Mouse (Mus musculus): ENCODE results near the gene Hsf2bp. TPM values are rescaled to one million over a fixed set of nuclear protein-coding genes. Genes with fewer than 3 reads are reported as not detected.

Gene Hsf2bp
- polyA plus RNA-seq, 1 experiment from 2014 or later = 0.56 TPM

DNA sequence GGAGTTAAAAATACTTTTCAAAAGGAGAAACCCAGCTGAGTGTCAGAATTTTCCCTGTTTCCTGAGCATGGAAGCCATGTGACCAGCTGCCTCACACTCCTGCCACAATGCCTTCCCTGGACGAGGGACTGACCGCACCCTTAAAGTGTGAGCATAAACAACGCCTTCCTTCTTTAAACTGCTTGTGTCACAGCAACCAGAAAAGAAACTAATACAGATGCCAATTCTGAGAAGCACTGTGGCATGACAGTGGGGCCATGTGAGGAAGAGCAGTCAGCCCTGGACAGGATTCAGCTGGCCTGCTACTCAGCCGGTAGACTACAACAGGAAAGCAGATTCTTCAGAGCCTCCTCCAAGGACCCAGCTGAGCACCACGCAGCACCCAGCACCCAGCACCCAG is 29.3 kb downstream of the Hsf2bp start:
- H3K27me3 ChIP-seq = no peaks in the 10 kb centered on the region
- H3K4me1 ChIP-seq = no peaks in the 10 kb centered on the region
- no peak for ATAC-seq (ENCODE audit: insufficient number of reproducible peaks, insufficient read depth, low FRiP score, low TSS enrichment, low read depth)
- H3K4me2 ChIP-seq = no peak overlapping the region
- H3K9ac ChIP-seq = no peak overlapping the region
- WGBS = 84% methylated on average over 5 of the region's 5 CpGs
- H3K4me3 ChIP-seq = no peak overlapping the region
- H3K9me3 ChIP-seq = no peaks in the 10 kb centered on the region
- H3K36me3 ChIP-seq = no peaks in the 10 kb centered on the region
- no peak overlapping the region for H3K27ac ChIP-seq

DNA sequence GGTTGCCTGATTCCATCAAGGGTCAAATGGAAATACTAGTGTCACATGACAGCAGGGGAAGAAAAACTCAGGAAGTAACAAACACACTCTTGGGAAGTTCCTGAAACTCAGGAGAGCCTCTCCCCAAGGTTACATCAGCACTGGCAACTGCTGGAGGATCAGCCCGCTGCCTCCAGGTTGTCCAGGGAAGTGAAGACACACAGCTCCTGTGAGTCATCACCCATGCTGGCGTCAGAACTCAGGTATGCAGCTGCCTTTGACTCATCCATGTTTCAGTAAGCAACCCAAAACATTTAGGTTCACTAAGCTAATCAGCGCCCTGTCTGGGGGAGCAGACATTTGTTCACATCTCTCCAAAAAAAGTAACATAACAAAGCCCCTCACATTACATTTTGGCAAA is 32.9 kb downstream of the Hsf2bp start:
- no peak overlapping the region for H3K27ac ChIP-seq
- no peak overlapping the region for H3K4me2 ChIP-seq
- no peaks in the 10 kb centered on the region for H3K27me3 ChIP-seq
- ATAC-seq (ENCODE audit: insufficient number of reproducible peaks, insufficient read depth, low FRiP score, low TSS enrichment, low read depth) = no peak
- H3K9me3 ChIP-seq = no peaks in the 10 kb centered on the region
- WGBS = 89% methylated on average over 3 of the region's 3 CpGs
- H3K36me3 ChIP-seq = no peaks in the 10 kb centered on the region
- no peak overlapping the region for H3K9ac ChIP-seq
- no peaks in the 10 kb centered on the region for H3K4me1 ChIP-seq
- H3K4me3 ChIP-seq = no peak overlapping the region

DNA sequence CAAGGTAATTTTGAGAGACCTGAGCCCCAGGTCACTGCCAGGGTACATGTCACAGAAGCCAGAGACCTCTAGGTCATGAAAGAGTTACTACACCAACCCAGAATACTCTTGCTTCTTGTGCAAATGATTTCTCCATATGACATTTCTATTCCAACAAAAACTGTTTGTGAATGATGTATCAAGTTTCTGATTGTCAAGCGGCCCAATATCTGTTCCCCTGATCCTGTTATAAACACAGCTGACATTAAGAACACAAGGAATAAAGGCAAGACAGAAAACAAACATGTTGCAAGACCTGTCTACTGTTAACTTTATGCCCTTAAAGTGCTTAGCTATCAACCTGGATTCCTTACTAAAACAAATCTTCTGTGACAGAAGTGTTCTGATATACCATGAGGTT is 37.8 kb downstream of the Hsf2bp start:
- Histone ChIP-seq H3K27ac (no peak overlapping the region), H3K4me3 (no peak overlapping the region)

DNA sequence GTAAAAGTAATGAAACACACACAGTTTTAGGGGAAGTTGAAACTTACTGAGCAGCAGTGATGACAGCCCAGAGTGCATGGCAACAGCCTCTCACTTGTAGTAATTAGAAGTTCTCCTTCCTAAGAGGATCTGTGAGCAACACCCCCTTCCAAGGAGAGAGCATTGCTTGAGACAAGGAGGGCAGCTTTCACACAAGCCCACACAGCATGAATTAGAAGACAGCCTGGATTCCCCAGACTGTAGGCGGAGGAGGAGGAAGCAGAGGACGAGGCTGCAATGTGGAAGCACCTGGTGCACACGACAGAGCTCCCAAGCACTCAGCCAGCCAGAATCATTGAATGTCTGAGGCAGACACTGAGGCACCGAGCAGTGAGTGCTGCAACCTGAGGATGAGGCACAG is 39.8 kb downstream of the Hsf2bp start:
- Histone ChIP-seq H3K4me3 (no peak overlapping the region), H3K36me3 (no peaks in the 10 kb centered on the region), H3K9ac (no peak overlapping the region), H3K9me3 (0 out of 2 replicates have a peak, but pooled peaks cover 3% of the 10 kb centered on the region), H3K4me1 (no peaks in the 10 kb centered on the region), H3K4me2 (no peak overlapping the region), H3K27me3 (no peaks in the 10 kb centered on the region), H3K27ac (no peak overlapping the region)
- no peak for ATAC-seq (ENCODE audit: insufficient number of reproducible peaks, insufficient read depth, low FRiP score, low TSS enrichment, low read depth)
- WGBS = 76% methylated on average over 4 of the region's 4 CpGs

More for the DNA sequence above, 37.8 kb downstream of the Hsf2bp start:
- H3K9ac ChIP-seq = no peak overlapping the region
- 0 out of 2 replicates have a peak, but pooled peaks cover 3% of the 10 kb centered on the region for H3K9me3 ChIP-seq
- 51% methylated on average over 1 of the region's 1 CpGs for WGBS
- H3K4me1 ChIP-seq = no peaks in the 10 kb centered on the region
- no peak for ATAC-seq (ENCODE audit: insufficient number of reproducible peaks, insufficient read depth, low FRiP score, low TSS enrichment, low read depth)
- no peaks in the 10 kb centered on the region for H3K27me3 ChIP-seq
- no peaks in the 10 kb centered on the region for H3K36me3 ChIP-seq
- no peak overlapping the region for H3K4me2 ChIP-seq

DNA sequence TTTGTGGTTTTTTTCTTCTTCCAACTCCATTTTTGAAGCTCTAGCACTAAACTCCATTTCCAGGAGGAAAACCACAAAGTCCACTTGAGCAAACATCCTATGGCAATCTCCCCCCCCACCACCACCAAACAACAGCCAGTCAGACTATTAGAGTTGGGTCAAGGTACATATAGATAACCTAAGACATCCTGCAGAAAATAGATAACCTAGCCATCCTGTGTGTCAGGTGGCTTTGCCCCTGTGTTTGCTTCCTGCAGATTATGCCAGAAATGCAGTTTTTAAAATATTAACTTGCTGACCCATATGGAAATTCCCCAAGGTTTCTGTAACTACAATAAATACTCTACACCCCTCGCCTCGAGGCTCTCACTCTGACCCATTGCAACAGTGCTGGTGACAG is 40.4 kb downstream of the Hsf2bp start:
- Histone ChIP-seq H3K9me3 (0 out of 2 replicates have a peak, but pooled peaks cover 3% of the 10 kb centered on the region), H3K36me3 (no peaks in the 10 kb centered on the region), H3K4me2 (no peak overlapping the region), H3K4me3 (no peak overlapping the region), H3K4me1 (no peaks in the 10 kb centered on the region), H3K27ac (no peak overlapping the region), H3K9ac (no peak overlapping the region), H3K27me3 (no peaks in the 10 kb centered on the region)
- ATAC-seq (ENCODE audit: insufficient number of reproducible peaks, insufficient read depth, low FRiP score, low TSS enrichment, low read depth) = no peak
- WGBS = 80% methylated on average over 2 of the region's 2 CpGs

DNA sequence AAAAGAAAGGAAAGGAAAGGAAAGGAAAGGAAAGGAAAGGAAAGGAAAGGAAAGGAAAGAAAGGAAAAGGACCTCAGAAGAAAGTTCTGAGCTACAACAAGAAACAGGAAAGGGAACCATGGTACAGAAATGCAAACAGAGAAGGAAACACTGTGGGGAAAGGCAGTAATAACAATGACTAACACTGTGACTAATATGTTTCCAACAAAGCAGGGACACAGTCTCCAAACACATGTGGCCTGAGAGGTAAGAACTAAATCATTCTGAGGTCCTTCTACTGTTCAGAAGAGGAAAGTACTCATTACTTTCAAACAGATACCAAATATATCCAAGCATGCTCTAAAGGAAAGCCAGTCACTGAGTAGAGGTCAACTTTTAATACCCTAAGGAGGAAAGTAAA is 42.0 kb downstream of the Hsf2bp start:
- no peak overlapping the region for H3K27ac ChIP-seq
- H3K27me3 ChIP-seq = no peaks in the 10 kb centered on the region
- H3K4me3 ChIP-seq = no peak overlapping the region
- no peak overlapping the region for H3K9ac ChIP-seq
- no peaks in the 10 kb centered on the region for H3K4me1 ChIP-seq
- H3K36me3 ChIP-seq = no peaks in the 10 kb centered on the region
- H3K9me3 ChIP-seq = 0 out of 2 replicates have a peak, but pooled peaks cover 3% of the 10 kb centered on the region
- ATAC-seq (ENCODE audit: insufficient number of reproducible peaks, insufficient read depth, low FRiP score, low TSS enrichment, low read depth) = no peak
- H3K4me2 ChIP-seq = no peak overlapping the region

DNA sequence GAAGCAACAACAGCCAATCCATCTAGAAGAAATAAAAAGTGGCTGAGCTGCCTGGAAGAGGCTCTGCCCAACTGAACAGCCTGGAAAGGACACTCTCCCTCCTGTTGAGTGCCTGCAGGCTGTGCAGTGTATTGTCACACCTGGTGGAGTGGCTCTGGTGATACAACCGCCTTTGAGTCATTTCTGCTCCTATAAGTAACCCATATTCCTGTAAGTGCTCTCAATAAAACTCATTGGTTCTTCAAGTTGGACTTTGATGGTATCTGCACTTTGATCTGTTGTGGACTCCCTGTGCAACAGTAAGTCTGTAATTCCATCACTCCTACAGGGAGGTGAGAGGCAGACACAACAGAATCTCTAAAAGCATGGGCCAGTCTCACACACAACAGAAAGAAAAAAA is 42.8 kb downstream of the Hsf2bp start:
- Histone ChIP-seq H3K36me3 (no peaks in the 10 kb centered on the region), H3K4me1 (no peaks in the 10 kb centered on the region), H3K9me3 (0 out of 2 replicates have a peak, but pooled peaks cover 3% of the 10 kb centered on the region), H3K4me3 (no peak overlapping the region), H3K9ac (no peak overlapping the region), H3K27ac (no peak overlapping the region), H3K27me3 (no peaks in the 10 kb centered on the region), H3K4me2 (no peak overlapping the region)
- WGBS = 85% methylated on average over 1 of the region's 1 CpGs
- no peak for ATAC-seq (ENCODE audit: insufficient number of reproducible peaks, insufficient read depth, low FRiP score, low TSS enrichment, low read depth)

DNA sequence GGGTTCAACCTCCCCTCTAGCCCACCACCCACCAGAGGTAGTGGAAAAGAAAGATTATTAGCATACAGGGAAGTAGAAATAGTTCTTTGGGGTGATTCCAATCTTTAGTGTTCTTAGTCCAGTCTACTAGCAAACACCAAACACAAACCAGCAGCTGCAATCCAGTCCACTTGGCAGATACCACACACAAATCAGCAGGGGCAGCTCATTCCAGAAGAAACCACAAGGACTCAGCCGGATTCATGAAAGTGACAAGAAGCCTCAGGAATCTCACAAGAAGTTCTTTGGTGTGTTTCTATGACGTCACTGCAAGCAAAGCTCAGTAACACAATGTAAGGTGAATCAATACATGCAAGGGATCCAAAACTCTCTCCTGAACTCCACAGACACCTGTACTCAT is 44.1 kb downstream of the Hsf2bp start:
- Histone ChIP-seq H3K27me3 (no peaks in the 10 kb centered on the region), H3K27ac (no peak overlapping the region), H3K9me3 (0 out of 2 replicates have a peak, but pooled peaks cover 3% of the 10 kb centered on the region), H3K9ac (no peak overlapping the region), H3K4me2 (no peak overlapping the region), H3K36me3 (no peaks in the 10 kb centered on the region), H3K4me3 (no peak overlapping the region), H3K4me1 (0 out of 2 replicates have a peak, but pooled peaks cover 3% of the 10 kb centered on the region)
- no peak for ATAC-seq (ENCODE audit: insufficient number of reproducible peaks, insufficient read depth, low FRiP score, low TSS enrichment, low read depth)
- 58% methylated on average over 2 of the region's 2 CpGs for WGBS

DNA sequence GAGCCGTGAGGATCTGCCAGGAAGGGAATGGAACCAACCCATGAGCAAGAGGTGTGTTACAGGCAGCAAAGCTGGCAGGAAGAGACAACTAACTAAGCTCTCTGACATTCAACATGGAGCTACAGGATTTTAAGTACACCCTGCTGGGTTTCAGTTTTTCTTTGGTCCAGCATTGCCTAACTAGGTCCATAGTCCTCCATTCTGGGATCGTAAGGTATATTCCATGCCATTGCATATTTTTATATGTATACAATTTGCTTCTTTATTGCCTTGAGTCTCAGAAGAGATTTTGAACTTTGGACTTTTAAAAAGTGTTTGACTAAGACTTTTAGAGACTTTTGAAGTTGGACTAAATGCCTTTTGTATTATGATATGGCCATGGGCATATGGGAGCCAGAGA is 47.1 kb downstream of the Hsf2bp start:
- Histone ChIP-seq H3K27me3 (no peaks in the 10 kb centered on the region), H3K4me3 (no peak overlapping the region), H3K27ac (no peak overlapping the region), H3K9me3 (no peaks in the 10 kb centered on the region), H3K4me2 (no peak overlapping the region), H3K36me3 (no peaks in the 10 kb centered on the region), H3K4me1 (0 out of 2 replicates have a peak, but pooled peaks cover 4% of the 10 kb centered on the region), H3K9ac (no peak overlapping the region)
- no peak for ATAC-seq (ENCODE audit: insufficient number of reproducible peaks, insufficient read depth, low FRiP score, low TSS enrichment, low read depth)
- 87% methylated on average over 2 of the region's 2 CpGs for WGBS

DNA sequence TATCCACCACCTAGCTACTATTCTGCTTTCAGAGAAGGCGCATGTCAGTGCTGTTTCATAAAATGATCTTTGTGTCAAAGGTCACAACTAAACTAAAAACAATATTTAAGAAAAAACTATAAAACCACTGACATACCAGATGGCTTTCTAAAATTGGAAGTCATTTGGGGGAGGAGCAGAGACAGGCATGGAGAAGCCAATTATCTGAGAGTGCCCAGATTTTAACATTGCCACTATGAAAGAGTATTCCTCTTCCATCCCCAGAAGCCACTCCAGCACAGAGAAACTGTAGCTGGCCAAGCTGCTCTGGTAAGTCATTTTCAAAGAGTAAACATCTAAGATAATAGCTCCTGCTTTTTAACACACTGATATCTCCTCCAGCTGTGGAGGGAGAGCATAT is 49.2 kb downstream of the Hsf2bp start:
- no peaks in the 10 kb centered on the region for H3K36me3 ChIP-seq
- no peaks in the 10 kb centered on the region for H3K9me3 ChIP-seq
- no peak overlapping the region for H3K4me2 ChIP-seq

DNA sequence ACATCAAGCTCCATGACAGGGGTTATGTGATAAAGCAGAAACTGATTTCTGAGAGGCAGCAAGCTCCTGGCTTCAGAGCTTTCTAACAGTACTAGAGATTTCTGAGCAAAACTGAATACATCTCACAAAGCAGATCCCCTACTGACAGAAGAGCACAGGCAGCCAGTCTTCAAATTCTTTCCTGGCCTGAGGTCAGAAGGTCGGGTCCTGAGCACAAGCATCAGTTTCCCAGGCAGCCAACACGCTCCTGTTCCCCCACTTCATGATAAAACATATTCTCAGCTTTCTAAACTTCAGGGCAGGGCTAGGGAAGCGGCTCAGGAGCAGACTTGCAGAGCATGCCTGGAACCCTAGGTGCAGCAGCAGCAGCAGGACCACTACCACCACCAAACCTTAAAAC is 52.7 kb downstream of the Hsf2bp start:
- ATAC-seq (ENCODE audit: insufficient number of reproducible peaks, insufficient read depth, low FRiP score, low TSS enrichment, low read depth) = no peak
- H3K9me3 ChIP-seq = no peaks in the 10 kb centered on the region
- H3K27ac ChIP-seq = peak overlapping the region; percentile 71
- 26% methylated on average over 3 of the region's 3 CpGs for WGBS
- H3K9ac ChIP-seq = no peak overlapping the region
- H3K36me3 ChIP-seq = no peaks in the 10 kb centered on the region
- H3K4me3 ChIP-seq = no peak overlapping the region
- no peak overlapping the region for H3K4me2 ChIP-seq
- H3K4me1 ChIP-seq = peaks cover 27% of the 10 kb centered on the region; the same call in 1 of the 2 replicates
- H3K27me3 ChIP-seq = no peaks in the 10 kb centered on the region

More for the DNA sequence above, 49.2 kb downstream of the Hsf2bp start:
- no peak overlapping the region for H3K9ac ChIP-seq
- no peak overlapping the region for H3K27ac ChIP-seq
- H3K4me3 ChIP-seq = no peak overlapping the region
- H3K27me3 ChIP-seq = no peaks in the 10 kb centered on the region
- ATAC-seq (ENCODE audit: insufficient number of reproducible peaks, insufficient read depth, low FRiP score, low TSS enrichment, low read depth) = no peak
- H3K4me1 ChIP-seq = peaks cover 14% of the 10 kb centered on the region; the same call in 1 of the 2 replicates
- 80% methylated on average over 1 of the region's 1 CpGs for WGBS

DNA sequence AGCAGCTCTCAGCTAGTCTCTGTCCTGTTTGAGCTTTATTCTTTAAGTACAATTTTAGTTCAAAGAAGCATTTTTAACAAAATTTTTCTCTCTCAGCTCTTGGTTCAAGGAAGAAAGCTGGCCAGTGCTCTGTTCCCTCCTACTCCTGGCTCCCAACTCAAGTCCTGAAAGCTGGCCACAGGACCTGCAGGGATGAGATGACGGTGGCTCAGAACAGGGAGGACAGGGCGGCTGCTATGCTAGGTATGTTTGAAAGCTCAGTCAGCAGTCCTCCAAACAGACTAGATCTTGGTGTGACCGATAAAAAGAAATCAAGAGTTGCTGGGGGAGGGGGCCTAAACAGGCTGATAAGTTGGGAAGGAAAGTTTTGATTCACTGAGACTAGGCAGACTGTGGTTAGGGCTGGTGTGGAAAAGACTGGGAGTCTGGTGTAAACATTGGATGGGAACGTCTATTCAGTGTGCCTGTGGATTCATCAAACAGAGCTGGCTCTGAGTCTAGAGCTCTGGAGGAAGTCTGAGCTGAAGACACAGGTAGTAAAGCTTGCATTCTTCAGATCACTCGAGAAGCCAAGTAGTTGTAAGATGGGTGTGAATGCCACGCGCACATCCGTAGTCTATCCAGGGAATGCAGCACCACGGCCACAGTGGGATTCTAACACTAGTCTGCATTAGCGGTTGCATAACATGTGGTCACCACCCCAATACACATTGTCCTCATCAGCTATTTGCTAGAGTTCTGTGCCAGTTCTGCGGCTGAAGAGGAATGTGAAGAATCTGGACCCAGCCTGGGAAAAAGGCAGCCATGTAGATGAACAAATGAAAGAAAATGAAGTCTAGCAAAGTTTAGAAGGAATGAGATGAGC is 53.6 kb downstream of the Hsf2bp start:
- H3K4me1 ChIP-seq = peaks cover 27% of the 10 kb centered on the region; the same call in 1 of the 2 replicates
- H3K27ac ChIP-seq = peak overlapping the region; percentile 71
- no peak overlapping the region for H3K4me3 ChIP-seq
- no peaks in the 10 kb centered on the region for H3K27me3 ChIP-seq
- ATAC-seq (ENCODE audit: insufficient number of reproducible peaks, insufficient read depth, low FRiP score, low TSS enrichment, low read depth) = 0 out of 2 replicates have a peak, but pooled peaks have one; percentile 37
- no peaks in the 10 kb centered on the region for H3K36me3 ChIP-seq
- 61% methylated on average over 11 of the region's 11 CpGs for WGBS
- H3K9me3 ChIP-seq = no peaks in the 10 kb centered on the region
- no peak overlapping the region for H3K9ac ChIP-seq
- no peak overlapping the region for H3K4me2 ChIP-seq

Data from embryonic facial prominence, embryonic 13.5 days (tissue).